Mouse (Mus musculus) MEL (cell line): ENCODE results near the gene Dnajc5.

Experiments
- EP300 ChIP-seq, 2 experiments: IDR thresholded peaks; 2 replicates each; pipeline ENCODE4 v1.6.1; 2011; ENCODE audit warnings: improper control_type of control experiment in 2 of 2, low read length in 2 of 2, low read depth in 1 of 2, mild to moderate bottlenecking in 1 of 2
- ETS1 ChIP-seq: IDR thresholded peaks from 2 replicates; pipeline ENCODE4 v1.6.1; 2012; ENCODE audit warnings: low read depth, mild to moderate bottlenecking, inconsistent platforms, low read length, improper control_type of control experiment, moderate library complexity

GRCm38 (mm10) chr2:181532589-181532988 lies 12.3 kb downstream of the Dnajc5 start:
- TF ChIP-seq ETS1: no peak
- TF ChIP-seq EP300 (IDR thresholded peaks at IDR 0.05; ENCODE audit: low read depth in 1 of 2, low read length in 2 of 2): no peak
